Mouse (Mus musculus): ENCODE data around the gene Irf3.
"Not testable (repeated sequence)": the region's sequence is repeated elsewhere in the genome, so short reads cannot be mapped to it uniquely, and the experiment has no call there.

Irf3 gene

GRCm38 (mm10) chr7:45007846-45008245 is 10.4 kb downstream of the Irf3 start:
- no peak for DNase-seq (ENCODE audit: low spot score in 2 of 2)

- DNase-seq (ENCODE audit: low spot score in 2 of 2) = no peak
Measured at GRCm38 (mm10) chr7:45008411-45008810, 11.0 kb downstream of the Irf3 start.

- DNase-seq (ENCODE audit: low spot score in 2 of 2) = no peak
Measured at GRCm38 (mm10) chr7:45012011-45012410, 14.6 kb downstream of the Irf3 start.

GRCm38 (mm10) chr7:45012824-45013223 is 15.4 kb downstream of the Irf3 start:
- DNase-seq (ENCODE audit: low spot score in 2 of 2) = no peak

- DNase-seq (ENCODE audit: low spot score in 2 of 2) = no peak
Measured at GRCm38 (mm10) chr7:45013366-45014095, 16.1 kb downstream of the Irf3 start.

GRCm38 (mm10) chr7:45014096-45014451 is 16.6 kb downstream of the Irf3 start:
- no peak for DNase-seq (ENCODE audit: low spot score in 2 of 2)

GRCm38 (mm10) chr7:45015344-45015956 is 18.0 kb downstream of the Irf3 start:
- peak in 1 of 2 experiments; percentile 56 for DNase-seq (ENCODE audit: low spot score in 2 of 2)

- DNase-seq (ENCODE audit: low spot score in 2 of 2) = peak; percentile 97 to 99
Measured at GRCm38 (mm10) chr7:45015957-45016612, 18.6 kb downstream of the Irf3 start, which contains the start of gene Scaf1. Scaf1 (minus strand) TSS chr7:45016363.

GRCm38 (mm10) chr7:45016761-45017160 is 19.3 kb downstream of the Irf3 start:
- DNase-seq (ENCODE audit: low spot score in 2 of 2) = no peak

- peak; percentile 71 to 88 for DNase-seq (ENCODE audit: low spot score in 2 of 2)
Measured at GRCm38 (mm10) chr7:45017242-45018061, 20.0 kb downstream of the Irf3 start, which contains the start of gene Rras. Rras (plus strand) TSS chr7:45017961.

- no peak for DNase-seq (ENCODE audit: low spot score in 2 of 2)
Measured at GRCm38 (mm10) chr7:45019031-45019571, 21.7 kb downstream of the Irf3 start.

- DNase-seq (ENCODE audit: low spot score in 2 of 2) = no peak
Measured at GRCm38 (mm10) chr7:45020225-45020624, 22.8 kb downstream of the Irf3 start.

GRCm38 (mm10) chr7:45023711-45024110 is 26.3 kb downstream of the Irf3 start:
- not testable (repeated sequence) for DNase-seq (ENCODE audit: low spot score in 2 of 2)

- no peak for DNase-seq (ENCODE audit: low spot score in 2 of 2)
Measured at GRCm38 (mm10) chr7:45024281-45025248, 27.1 kb downstream of the Irf3 start.

GRCm38 (mm10) chr7:45025601-45026220 is 28.3 kb downstream of the Irf3 start:
- DNase-seq (ENCODE audit: low spot score in 2 of 2) = no peak

GRCm38 (mm10) chr7:45026256-45026655 is 28.8 kb downstream of the Irf3 start:
- DNase-seq (ENCODE audit: low spot score in 2 of 2) = no peak

GRCm38 (mm10) chr7:45027761-45028160 is 30.3 kb downstream of the Irf3 start:
- DNase-seq (ENCODE audit: low spot score in 2 of 2) = no peak

GRCm38 (mm10) chr7:45028351-45028750 is 30.9 kb downstream of the Irf3 start:
- DNase-seq (ENCODE audit: low spot score in 2 of 2) = no peak

- DNase-seq (ENCODE audit: low spot score in 2 of 2) = no peak
Measured at GRCm38 (mm10) chr7:45029995-45030394, 32.5 kb downstream of the Irf3 start.

GRCm38 (mm10) chr7:45030857-45031256 is 33.4 kb downstream of the Irf3 start:
- no peak for DNase-seq (ENCODE audit: low spot score in 2 of 2)
